Mouse (Mus musculus) intestine, embryonic 14.5 days (tissue): ENCODE data around the gene Calcr. TPM values are rescaled to one million over a fixed set of nuclear protein-coding genes. Genes with fewer than 3 reads are reported as not detected.

Experiments used
- microRNA counts: library from miRNA; unstranded; fragments of <30 nt; microRNA quantifications from one replicate; lab custom pipeline; 2016
- microRNA-seq: library from miRNA; unstranded; fragments of <30 nt; microRNA quantifications from one replicate; pipeline ENCODE4, GENCODE M21; 2016
- polyA plus RNA-seq: library from polyadenylated mRNA; unstranded; fragments of >200 nt; fragmentation: Nextera tagmentation; extraction: Ambion mirVana; gene quantifications from 2 replicates; pipeline ENCODE4 v1.2.1, GENCODE M21; 2014

The Calcr gene
- polyA plus RNA-seq, 1 experiment from 2014 or later: 0.38 TPM

MicroRNAs encoded within 50 kb of the gene (microRNA counts, 519-probe panel; counts per million panel counts)
- not detected for microRNA mmu-miR-489 (lab: Ali Mortazavi, UCI)
- microRNA mmu-miR-653 (lab: Ali Mortazavi, UCI): not detected

Small RNA genes within 50 kb of the gene (microRNA-seq; reads per million reads assigned to microRNA genes)
- gene Mir489 (not detected), gene Mir653 (2.7 reads per million, percentile 27 among the genes with 10 or more reads in this experiment)

Other genes starting within 250 kb of the Calcr start
- gene Tfpi2, start 224.2 kb upstream of the Calcr start, polyA plus RNA-seq: 6.3 and 8.3 TPM in 2 replicates
- gene Gngt1, start 229.1 kb upstream of the Calcr start, polyA plus RNA-seq: 0.15 TPM in 1 of 2 replicates, not detected in the other
- gene Gng11, start 239.2 kb upstream of the Calcr start, polyA plus RNA-seq: 74.4 and 80.3 TPM in 2 replicates